Mouse (Mus musculus): ENCODE data around the gene Fkbpl.

The Fkbpl gene

DNA sequence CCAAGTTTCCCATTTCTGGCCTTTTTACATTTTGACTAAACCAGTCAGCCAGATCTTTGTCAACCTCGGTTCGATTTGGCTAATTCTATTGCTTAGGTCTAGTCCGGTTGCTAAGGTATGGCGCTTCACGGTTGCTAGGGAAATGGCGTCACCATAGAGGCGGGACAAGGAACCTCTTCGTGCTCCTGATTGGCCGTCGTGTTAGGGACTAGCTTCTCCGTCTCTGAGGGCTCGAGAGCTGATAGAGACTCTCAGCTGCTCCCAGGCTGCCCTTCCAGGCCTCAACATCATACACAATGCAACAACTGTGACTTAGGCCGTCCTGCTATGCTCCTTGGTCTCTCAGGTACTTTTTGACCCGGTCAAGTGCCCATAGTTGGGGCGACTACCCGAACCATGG, at the start of gene Fkbpl:
TSS of gene Fkbpl (plus strand) at position 157 of the 400 bp plus-strand sequence.
- DNase-seq (ENCODE audit: low spot score), result peak; percentile 83

- DNase-seq (ENCODE audit: low spot score), result no peak
Observed at GRCm38 (mm10) chr17:34596098-34596497, 48.5 kb upstream of the Fkbpl start.

DNA sequence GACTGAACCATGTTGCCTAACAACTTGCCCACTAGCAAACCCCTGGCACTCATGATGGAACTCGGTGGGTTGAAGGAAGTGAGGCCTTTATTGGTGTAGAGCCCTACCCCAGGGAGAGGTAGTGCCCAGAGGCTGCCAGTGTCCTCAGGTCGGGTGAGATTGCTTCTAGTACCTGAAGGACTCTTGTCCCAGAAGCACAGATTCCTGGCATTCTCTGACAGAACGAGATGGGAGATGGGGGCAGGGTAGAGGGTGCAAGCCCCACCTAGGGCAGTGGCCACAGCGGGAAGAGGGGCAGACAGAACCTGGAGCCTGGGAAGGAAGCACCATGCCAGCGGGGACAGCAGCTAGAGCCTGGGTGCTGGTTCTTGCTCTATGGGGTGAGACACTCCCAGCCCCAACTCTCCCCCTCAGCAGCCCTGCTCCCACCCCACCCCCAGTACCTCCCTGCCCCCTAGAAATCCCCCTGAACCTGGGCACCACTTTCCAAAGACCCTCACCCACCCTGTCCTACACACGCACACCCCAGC, 46.9 kb upstream of the Fkbpl start, which contains the start of gene Ager:
TSS of gene Ager (plus strand) at position 297 of the 530 bp plus-strand sequence.
- no peak for DNase-seq (ENCODE audit: low spot score)

DNA sequence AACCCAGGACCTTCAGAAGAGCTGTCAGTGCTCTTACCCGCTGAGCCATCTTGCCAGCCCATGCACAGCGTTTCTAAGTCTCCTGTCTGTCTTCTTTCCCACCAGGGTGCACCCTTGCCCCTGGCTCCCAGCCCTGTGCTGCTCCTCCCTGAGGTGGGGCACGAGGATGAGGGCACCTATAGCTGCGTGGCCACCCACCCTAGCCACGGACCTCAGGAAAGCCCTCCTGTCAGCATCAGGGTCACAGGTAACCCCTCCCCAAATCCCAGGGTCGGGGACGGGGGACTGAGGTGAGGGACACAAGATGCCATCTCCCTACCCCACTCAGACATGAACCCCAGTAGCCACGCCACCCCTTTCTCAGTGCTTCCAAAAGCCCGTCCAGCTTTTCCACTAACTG, 44.7 kb upstream of the Fkbpl start:
- DNase-seq (ENCODE audit: low spot score), result no peak

DNA sequence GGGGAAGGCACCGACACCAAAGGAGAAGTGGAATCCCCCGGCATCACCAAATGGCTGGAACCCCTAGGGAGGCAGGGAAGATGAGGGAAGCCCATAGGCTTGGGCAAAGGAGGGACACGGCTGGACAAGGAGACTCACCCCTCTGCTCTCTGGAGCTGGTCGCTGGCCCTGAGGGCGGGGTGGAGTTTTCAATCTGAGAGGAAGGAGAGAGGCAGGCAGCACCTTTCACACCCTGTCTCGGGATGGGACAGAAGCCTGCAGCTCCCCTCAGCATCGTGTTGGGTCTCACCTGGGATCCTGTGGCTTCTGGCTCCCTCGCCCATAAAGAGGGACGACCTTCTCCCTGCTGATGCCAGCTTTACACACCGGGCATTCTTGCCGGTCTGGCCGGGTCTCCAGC, 42.8 kb upstream of the Fkbpl start:
- DNase-seq (ENCODE audit: low spot score), result no peak

DNA sequence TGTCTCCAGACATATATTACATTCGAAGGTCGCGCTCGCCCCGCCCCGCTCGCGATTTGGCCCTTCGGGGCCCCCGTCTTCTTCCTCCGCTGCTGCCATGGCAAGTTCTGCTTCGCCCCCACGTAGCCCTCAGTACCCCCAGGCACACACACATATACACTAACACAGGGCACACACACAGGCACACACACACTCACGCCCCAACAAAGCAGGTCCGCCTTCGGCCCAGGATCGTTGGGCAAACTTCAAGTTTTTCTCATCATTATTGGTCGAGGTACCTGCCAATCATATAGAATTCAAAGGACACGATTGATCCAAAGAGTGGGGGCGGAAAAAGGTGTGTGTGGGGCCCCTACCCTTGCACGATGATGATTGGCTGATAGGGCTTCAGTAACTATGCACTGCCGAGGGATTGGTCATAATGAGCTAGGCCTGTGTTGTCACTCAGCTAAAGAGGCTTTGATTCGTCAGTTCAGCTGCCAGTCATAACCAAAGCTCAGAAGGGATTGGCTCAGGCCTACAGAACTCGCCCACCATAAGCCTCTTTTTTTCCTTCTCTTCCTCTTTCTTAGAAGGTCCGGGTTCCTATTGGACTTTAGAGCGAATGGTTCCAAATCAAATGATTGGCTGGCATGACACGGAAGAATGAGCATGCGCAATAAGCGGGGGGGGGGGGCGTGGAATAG, 41.0 kb upstream of the Fkbpl start, which contains the start of gene Rnf5:
TSS of gene Rnf5 (minus strand) at position 316 of the 686 bp plus-strand sequence.
- DNase-seq (ENCODE audit: low spot score), result peak; percentile 95

DNA sequence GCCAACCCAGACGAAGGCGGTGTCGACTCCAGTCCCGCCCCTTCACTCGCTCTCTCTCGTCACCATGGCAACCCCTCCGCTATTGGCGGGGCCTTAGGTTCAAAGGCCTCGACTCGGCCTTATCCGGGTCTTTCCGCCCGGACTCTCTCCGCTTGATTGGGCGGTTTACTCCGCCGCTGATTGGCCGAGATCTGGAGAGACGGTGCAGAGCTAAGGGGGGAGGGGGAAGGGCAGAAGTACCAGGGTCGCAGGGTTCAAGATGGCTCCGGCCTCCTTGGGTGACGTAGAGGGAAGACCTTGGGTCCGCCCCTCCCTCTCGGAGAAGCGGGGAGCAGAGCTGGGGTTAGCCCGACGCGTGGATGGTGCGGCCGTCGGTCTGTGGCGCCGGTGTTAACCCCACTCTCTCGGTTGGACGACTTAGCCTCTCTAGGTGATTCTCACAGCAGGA, 40.5 kb upstream of the Fkbpl start, which contains the start of gene Agpat1:
TSS of gene Agpat1 (plus strand) at position 202 of the 448 bp plus-strand sequence.
- peak; percentile 92 for DNase-seq (ENCODE audit: low spot score)

DNA sequence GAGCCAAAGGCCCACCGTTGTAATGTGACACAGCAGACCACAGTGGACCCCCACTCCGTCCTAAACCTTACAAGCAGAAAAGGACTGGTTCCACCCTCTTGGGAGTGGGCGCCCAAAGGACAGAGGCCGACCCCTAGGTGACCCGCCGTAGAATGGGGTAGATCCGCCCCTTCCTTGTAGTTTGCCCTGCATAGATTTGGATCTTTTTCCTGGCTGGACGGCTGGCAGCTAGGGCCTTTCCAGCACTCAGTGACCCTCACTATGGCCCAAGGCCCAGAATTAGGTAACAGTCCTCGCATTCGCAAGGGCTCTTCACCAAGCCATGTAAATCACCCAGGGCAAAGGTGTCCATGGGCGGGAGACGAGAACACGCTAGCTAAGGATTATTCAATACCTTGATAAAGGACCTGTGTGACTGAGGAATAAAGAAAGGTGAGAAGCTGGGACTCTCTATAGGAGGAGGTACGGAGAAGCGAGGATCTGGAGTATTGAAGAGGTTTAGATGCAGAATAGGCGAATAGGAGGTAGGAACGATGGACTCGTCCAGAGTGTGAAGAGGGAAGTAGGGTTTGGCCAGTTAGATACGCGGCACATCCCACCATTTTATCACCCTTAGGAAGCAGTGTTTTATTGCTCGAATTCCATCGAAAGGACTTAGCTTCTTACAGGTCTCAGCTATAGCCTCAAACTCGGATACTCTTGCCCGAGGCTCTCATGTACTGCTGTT, 39.9 kb upstream of the Fkbpl start:
- DNase-seq (ENCODE audit: low spot score), result no peak

GRCm38 (mm10) chr17:34605609-34606008, 39.0 kb upstream of the Fkbpl start:
- DNase-seq (ENCODE audit: low spot score), result peak; percentile 81

- no peak for DNase-seq (ENCODE audit: low spot score)
Observed at GRCm38 (mm10) chr17:34606186-34607039, 38.2 kb upstream of the Fkbpl start.

- no peak for DNase-seq (ENCODE audit: low spot score)
Observed at GRCm38 (mm10) chr17:34607997-34608396, 36.6 kb upstream of the Fkbpl start.

- no peak for DNase-seq (ENCODE audit: low spot score)
Observed at GRCm38 (mm10) chr17:34611050-34611449, 33.5 kb upstream of the Fkbpl start.

GRCm38 (mm10) chr17:34613054-34613645, 31.4 kb upstream of the Fkbpl start:
- no peak for DNase-seq (ENCODE audit: low spot score)

DNA sequence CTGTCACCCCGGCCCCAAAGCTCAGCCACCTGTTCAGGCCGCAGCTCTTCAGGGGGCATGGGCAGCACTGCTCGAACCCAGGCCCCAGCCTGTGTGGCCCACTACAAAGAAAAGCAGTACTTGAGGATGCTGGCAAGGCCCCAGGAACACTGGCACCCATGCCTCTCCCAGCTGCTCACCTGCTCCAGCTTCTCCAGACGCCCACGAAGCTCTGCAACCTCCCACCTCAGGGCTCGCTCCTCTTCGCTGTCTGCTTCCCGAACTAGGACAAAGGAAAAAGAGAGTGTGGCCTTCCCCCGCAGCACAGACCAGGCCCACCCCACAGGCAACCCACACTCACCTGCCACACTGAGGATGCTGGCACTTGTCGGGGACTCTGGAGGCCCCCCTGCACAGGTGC, 30.7 kb upstream of the Fkbpl start:
- DNase-seq (ENCODE audit: low spot score), result no peak

- no peak for DNase-seq (ENCODE audit: low spot score)
Observed at GRCm38 (mm10) chr17:34615871-34616270, 28.7 kb upstream of the Fkbpl start, which contains the start of gene Egfl8. Gene Egfl8 (minus strand): TSS chr17:34615971.

- peak; percentile 67 for DNase-seq (ENCODE audit: low spot score)
Observed at GRCm38 (mm10) chr17:34618999-34619398, 25.6 kb upstream of the Fkbpl start.

DNA sequence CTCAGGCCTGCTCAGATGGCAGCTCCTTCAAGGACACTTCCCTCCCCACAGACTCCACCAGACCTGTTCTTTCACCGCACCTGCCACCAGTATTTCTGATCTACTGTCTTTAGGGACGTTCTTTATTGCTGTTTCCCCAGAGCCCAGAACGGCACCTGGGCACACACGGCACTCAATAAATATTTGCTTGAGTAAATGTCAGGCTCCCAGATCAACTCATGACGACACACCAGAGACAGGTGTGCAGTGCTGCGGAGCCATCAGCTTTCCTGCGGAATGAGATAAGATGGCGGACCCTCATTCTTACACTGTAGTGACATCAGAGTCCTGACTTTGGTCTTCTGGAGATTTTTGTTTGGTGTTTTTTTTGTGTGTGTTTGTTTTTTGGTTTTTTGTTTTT, 23.6 kb upstream of the Fkbpl start:
- DNase-seq (ENCODE audit: low spot score), result no peak

GRCm38 (mm10) chr17:34623161-34623560, 21.4 kb upstream of the Fkbpl start:
- no peak for DNase-seq (ENCODE audit: low spot score)

GRCm38 (mm10) chr17:34624981-34625380, 19.6 kb upstream of the Fkbpl start:
- DNase-seq (ENCODE audit: low spot score), result no peak

DNA sequence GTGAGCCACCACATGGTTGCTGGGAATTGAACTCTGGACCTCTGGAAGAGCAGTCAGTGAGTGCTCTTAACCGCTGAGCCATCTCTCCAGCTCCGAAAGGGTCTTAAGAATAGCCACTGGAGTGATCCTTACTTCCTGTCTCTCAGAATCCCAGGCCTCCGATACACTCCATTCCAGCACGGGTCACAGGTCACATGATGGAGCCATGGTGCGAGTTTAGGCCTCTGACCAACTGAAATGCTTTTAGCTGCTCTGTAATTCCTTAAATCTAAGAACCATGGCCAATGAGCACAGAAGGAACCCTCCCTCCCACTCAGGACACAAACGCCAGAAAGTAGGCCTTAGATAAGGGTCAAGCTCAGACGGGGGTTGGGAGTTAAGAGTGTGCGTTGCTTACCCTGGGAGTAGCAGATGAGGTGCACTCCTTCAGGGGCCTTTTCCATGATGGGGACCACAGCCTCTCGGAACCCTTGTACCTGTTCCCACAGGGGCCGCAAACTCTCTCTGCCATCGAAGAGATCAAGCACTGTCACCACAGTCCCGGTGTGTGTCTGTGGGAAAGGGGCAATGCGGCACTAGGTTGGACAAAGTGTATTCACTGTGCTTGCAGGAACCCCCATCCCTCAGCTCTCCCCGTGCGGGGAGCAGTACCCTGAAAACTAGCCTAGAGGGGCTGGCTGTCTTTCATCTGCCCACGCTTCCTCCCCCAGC, 18.3 kb upstream of the Fkbpl start:
- no peak for DNase-seq (ENCODE audit: low spot score)

GRCm38 (mm10) chr17:34626773-34627092, 17.8 kb upstream of the Fkbpl start:
- DNase-seq (ENCODE audit: low spot score), result peak; percentile 25
